Mouse (Mus musculus) liver, embryonic 14.5 days (tissue): ENCODE data around the gene Olfr1500.

Experiments used
- CTCF ChIP-seq: IDR thresholded peaks from 2 replicates; pipeline ENCODE4 v1.5.1; 2016; ENCODE audit warnings: antibody characterized with exemption, low read depth, control low read depth
- EP300 ChIP-seq: IDR thresholded peaks from 2 replicates; pipeline ENCODE4 v1.6.1; 2016; ENCODE audit warnings: antibody characterized with exemption, low read depth

DNA sequence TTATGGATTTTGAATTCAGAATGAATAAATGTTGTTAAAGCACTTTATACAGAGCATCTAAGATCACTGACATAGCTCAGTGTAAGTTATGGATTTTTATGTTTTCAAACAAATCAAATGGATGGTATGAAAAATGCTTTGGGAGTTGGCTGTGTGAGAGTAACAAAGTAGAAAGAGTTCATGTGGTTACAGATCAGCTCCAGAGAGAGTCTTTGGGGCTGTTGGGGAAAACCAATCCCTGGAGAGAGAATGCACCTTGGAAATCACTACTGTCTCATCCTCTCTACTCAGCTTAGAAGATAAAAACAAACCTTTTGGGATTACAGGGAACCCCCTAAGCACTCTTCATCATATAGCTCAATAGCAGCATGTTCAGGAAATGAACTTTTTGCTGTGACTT lies 10.9 kb downstream of the Olfr1500 start, which contains the start of gene Olfr1499:
- no peak for TF ChIP-seq CTCF
- TF ChIP-seq EP300 = no peak
